Mouse (Mus musculus): ENCODE measurements around the gene Prss56. TPM values are rescaled to one million over a fixed set of nuclear protein-coding genes. Genes with fewer than 3 reads are reported as not detected.

Prss56 gene
- 0.94 TPM in 1 of 2 replicates, not detected in the other for total RNA-seq (2014; rRNA removed)
- 0.07 TPM in 1 of 2 replicates, not detected in the other for polyA plus RNA-seq (2015; fragmentation: Nextera tagmentation; extraction: Ambion mirVana)

DNA sequence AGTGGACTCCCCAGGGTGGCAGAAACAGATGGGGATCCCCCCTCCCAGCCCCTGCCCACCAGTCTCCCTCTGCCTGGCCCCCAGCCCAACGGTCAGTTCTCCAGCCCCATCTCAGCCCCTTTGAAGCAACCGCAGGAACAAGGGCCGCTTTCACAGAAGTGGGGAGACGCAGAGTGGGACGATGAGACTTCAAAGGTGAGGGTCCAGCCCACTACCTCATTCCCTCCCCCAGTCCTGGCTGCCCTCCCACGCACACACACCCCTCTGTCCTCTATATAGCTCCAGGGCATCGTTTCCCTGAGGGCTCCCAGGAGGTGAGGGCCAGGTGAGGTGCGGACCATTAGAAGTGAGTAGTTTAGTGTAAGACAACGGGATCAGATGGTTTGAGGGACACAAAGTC lies at the start of gene Prss56:
TSS of gene Prss56 (plus strand) at position 301 of the 400 bp plus-strand sequence.
- 65% methylated on average over 9 of the region's 9 CpGs for WGBS
- no peak for TF ChIP-seq CTCF (IDR thresholded peaks at IDR 0.05)
- H3K27me3 ChIP-seq (ENCODE audit: insufficient read depth, low read length): peaks cover 19% of the 10 kb centered on the region

DNA sequence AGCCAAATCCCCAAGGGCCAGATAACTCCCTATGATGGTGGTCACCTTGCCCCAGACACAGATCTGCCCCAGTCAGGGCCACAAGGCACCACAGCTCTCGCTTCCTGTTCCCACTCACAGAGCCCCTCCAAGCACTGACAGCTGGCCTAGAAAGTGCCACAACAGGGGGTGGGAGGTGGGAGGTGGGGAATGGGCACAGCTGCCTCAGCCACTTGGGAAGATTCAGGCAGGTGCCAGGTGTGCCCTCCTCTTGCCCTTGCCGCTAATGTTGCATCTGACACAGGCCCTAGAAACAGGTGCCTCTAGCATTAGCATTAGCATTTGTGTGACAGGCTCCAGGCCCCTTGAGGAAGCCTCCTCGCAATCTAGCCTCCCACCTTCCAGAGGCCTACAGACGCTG lies 41.6 kb upstream of the Prss56 start:
- Histone ChIP-seq H3K27ac (ENCODE audit: low read depth, low read length) (no peak overlapping the region), H3K27me3 (ENCODE audit: insufficient read depth, low read length) (no peaks in the 10 kb centered on the region), H3K9me3 (ENCODE audit: low read length) (no peaks in the 10 kb centered on the region), H3K4me1 (ENCODE audit: insufficient read depth, low read length) (no peaks in the 10 kb centered on the region), H3K9ac (replicated peaks; ENCODE audit: low read length, poor library complexity, severe bottlenecking) (no peak overlapping the region), H3K4me3 (ENCODE audit: low read depth, low read length) (no peak overlapping the region), H3K36me3 (ENCODE audit: insufficient read depth, low read length) (no peaks in the 10 kb centered on the region), H3K4me2 (ENCODE audit: low read depth, low read length, poor library complexity, severe bottlenecking) (no peak overlapping the region)
- ATAC-seq (ENCODE audit: low FRiP score): 0 out of 2 replicates have a peak, but pooled peaks have one; percentile 23
- TF ChIP-seq CTCF (IDR thresholded peaks at IDR 0.05): no peak
- no peak for DNase-seq (ENCODE audit: low spot score)
- 64% methylated on average over 4 of the region's 4 CpGs for WGBS

More for the DNA sequence above, at the start of gene Prss56:
- no peak for DNase-seq (ENCODE audit: low spot score)
- ATAC-seq (ENCODE audit: low FRiP score): no peak
- H3K4me3 ChIP-seq (ENCODE audit: low read depth, low read length): no peak within 1 kb of the TSS
- no peaks in the 10 kb centered on the region for H3K4me1 ChIP-seq (ENCODE audit: insufficient read depth, low read length)
- no peak within 1 kb of the TSS for H3K27ac ChIP-seq (ENCODE audit: low read depth, low read length)
- H3K9me3 ChIP-seq (ENCODE audit: low read length): no peaks in the 10 kb centered on the region
- H3K4me2 ChIP-seq (ENCODE audit: low read depth, low read length, poor library complexity, severe bottlenecking): no peak within 1 kb of the TSS
- no peak within 1 kb of the TSS for H3K9ac ChIP-seq (replicated peaks; ENCODE audit: low read length, poor library complexity, severe bottlenecking)
- H3K36me3 ChIP-seq (ENCODE audit: insufficient read depth, low read length): no peaks in the 10 kb centered on the region

DNA sequence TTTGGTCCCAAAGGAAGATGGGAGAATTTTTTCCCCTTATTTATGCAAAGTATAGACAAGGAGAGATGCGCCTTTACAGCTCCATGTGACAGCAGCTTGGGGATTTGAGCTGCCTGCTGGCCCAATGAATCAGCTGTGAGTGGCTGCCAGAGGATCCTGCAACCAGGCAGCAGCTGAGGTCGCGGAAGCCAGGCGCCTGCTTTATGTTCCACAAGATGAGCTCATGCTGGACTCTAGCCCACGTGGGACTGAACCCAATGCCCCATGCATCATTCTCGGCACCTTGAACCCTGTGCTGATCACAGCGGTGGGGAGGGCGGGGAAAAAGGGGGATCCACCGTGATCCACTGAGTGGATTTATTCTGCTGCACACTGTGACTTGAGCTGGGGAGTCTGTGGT lies 40.7 kb upstream of the Prss56 start:
- no peak for TF ChIP-seq CTCF (IDR thresholded peaks at IDR 0.05)
- Histone ChIP-seq H3K9me3 (ENCODE audit: low read length) (no peaks in the 10 kb centered on the region), H3K4me1 (ENCODE audit: insufficient read depth, low read length) (no peaks in the 10 kb centered on the region), H3K36me3 (ENCODE audit: insufficient read depth, low read length) (no peaks in the 10 kb centered on the region), H3K9ac (replicated peaks; ENCODE audit: low read length, poor library complexity, severe bottlenecking) (no peak overlapping the region), H3K27me3 (ENCODE audit: insufficient read depth, low read length) (no peaks in the 10 kb centered on the region), H3K4me2 (ENCODE audit: low read depth, low read length, poor library complexity, severe bottlenecking) (no peak overlapping the region), H3K27ac (ENCODE audit: low read depth, low read length) (no peak overlapping the region), H3K4me3 (ENCODE audit: low read depth, low read length) (no peak overlapping the region)
- ATAC-seq (ENCODE audit: low FRiP score): peak; percentile 55
- 44% methylated on average over 9 of the region's 9 CpGs for WGBS
- DNase-seq (ENCODE audit: low spot score): peak; percentile 61

DNA sequence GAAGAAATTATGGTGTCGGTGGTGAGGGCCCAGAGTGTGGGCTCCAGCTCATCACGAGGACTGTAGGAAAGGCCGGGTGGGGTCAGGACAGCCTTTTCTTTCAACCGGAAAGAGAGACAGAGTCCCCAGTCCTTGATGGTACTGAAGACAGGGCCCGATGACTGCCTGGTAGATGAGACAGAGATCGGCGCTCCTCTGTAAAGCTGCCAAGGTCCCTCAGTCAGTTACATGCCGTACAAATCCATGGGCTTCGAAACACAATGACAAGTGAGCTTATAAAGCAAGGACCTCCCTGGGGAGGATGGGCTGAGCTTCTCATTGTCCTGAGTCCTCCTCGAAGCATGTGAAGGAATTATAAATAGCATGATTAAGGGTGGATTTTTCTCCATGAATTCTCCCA lies 40.0 kb upstream of the Prss56 start:
- DNase-seq (ENCODE audit: low spot score) (peak; percentile 48), ATAC-seq (ENCODE audit: low FRiP score) (no peak)
- no peak overlapping the region for H3K27ac ChIP-seq (ENCODE audit: low read depth, low read length)

DNA sequence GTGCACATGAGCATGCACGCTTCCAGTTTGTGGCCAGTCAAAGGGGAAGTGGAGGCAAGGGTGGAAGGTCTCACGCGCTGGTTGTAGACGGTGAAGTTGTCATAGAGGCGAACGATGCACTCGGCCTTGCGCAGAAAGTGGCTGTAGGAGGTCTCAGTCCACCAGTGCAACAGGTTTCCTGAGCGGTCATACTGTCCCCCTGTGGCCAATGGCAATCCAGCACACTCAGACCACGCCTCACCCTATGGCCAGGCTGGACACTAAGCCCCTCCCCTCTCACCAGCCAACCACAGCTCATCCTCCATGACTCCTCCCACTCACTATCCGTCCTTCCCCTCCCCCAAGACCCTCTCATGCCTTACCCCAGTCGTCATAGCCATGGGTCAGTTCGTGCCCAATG lies 33.7 kb upstream of the Prss56 start:
- TF ChIP-seq CTCF (IDR thresholded peaks at IDR 0.05): peak; percentile 4; the same call in 1 of the 2 replicates
- Histone ChIP-seq H3K27ac (ENCODE audit: low read depth, low read length) (no peak overlapping the region), H3K36me3 (ENCODE audit: insufficient read depth, low read length) (no peaks in the 10 kb centered on the region), H3K9me3 (ENCODE audit: low read length) (no peaks in the 10 kb centered on the region), H3K27me3 (ENCODE audit: insufficient read depth, low read length) (peaks cover 33% of the 10 kb centered on the region), H3K4me2 (ENCODE audit: low read depth, low read length, poor library complexity, severe bottlenecking) (no peak overlapping the region), H3K4me3 (ENCODE audit: low read depth, low read length) (no peak overlapping the region), H3K9ac (replicated peaks; ENCODE audit: low read length, poor library complexity, severe bottlenecking) (no peak overlapping the region), H3K4me1 (ENCODE audit: insufficient read depth, low read length) (no peaks in the 10 kb centered on the region)
- WGBS: 25% methylated on average over 13 of the region's 13 CpGs
- DNase-seq (ENCODE audit: low spot score) (no peak), ATAC-seq (ENCODE audit: low FRiP score) (no peak)

More for the DNA sequence above, 40.0 kb upstream of the Prss56 start:
- H3K9me3 ChIP-seq (ENCODE audit: low read length): no peaks in the 10 kb centered on the region
- 58% methylated on average over 10 of the region's 10 CpGs for WGBS
- no peaks in the 10 kb centered on the region for H3K27me3 ChIP-seq (ENCODE audit: insufficient read depth, low read length)
- H3K4me2 ChIP-seq (ENCODE audit: low read depth, low read length, poor library complexity, severe bottlenecking): no peak overlapping the region
- no peak overlapping the region for H3K4me3 ChIP-seq (ENCODE audit: low read depth, low read length)
- no peaks in the 10 kb centered on the region for H3K4me1 ChIP-seq (ENCODE audit: insufficient read depth, low read length)
- H3K36me3 ChIP-seq (ENCODE audit: insufficient read depth, low read length): no peaks in the 10 kb centered on the region
- TF ChIP-seq CTCF (IDR thresholded peaks at IDR 0.05): no peak
- H3K9ac ChIP-seq (replicated peaks; ENCODE audit: low read length, poor library complexity, severe bottlenecking): no peak overlapping the region

DNA sequence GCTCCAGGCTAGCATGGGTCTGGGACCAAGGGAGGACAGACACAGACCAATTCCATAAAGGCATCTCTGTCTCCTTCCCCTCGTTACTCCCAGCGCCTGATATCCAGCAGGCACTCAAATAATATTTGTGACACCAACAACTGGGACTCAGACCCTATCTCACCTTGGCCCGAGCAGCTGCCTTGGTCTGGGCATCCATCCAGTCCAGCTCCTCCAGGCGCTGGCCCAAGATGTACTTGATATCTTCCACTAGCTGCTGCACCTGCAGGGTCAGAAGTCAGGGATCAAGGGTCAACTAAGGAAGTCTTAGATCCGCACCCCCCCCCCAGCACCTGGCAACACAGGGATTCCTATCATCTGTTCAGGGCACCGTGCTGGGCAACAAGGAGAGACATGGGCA lies 31.8 kb upstream of the Prss56 start:
- H3K36me3 ChIP-seq (ENCODE audit: insufficient read depth, low read length): no peaks in the 10 kb centered on the region
- WGBS: 89% methylated on average over 6 of the region's 6 CpGs
- no peak for ATAC-seq (ENCODE audit: low FRiP score)
- no peaks in the 10 kb centered on the region; the same call in 1 of the 2 replicates for H3K4me1 ChIP-seq (ENCODE audit: insufficient read depth, low read length)
- no peak for DNase-seq (ENCODE audit: low spot score)
- H3K9ac ChIP-seq (replicated peaks; ENCODE audit: low read length, poor library complexity, severe bottlenecking): no peak overlapping the region
- H3K4me3 ChIP-seq (ENCODE audit: low read depth, low read length): no peak overlapping the region
- TF ChIP-seq CTCF (IDR thresholded peaks at IDR 0.05): no peak
- no peak overlapping the region for H3K27ac ChIP-seq (ENCODE audit: low read depth, low read length)
- H3K9me3 ChIP-seq (ENCODE audit: low read length): no peaks in the 10 kb centered on the region
- H3K27me3 ChIP-seq (ENCODE audit: insufficient read depth, low read length): peaks cover 51% of the 10 kb centered on the region
- H3K4me2 ChIP-seq (ENCODE audit: low read depth, low read length, poor library complexity, severe bottlenecking): no peak overlapping the region

Measured in midbrain, postnatal 0 days (tissue).